Mouse (Mus musculus): Measurements from ENCODE around the gene Cdr2l. TPM values are rescaled to one million over a fixed set of nuclear protein-coding genes. Genes with fewer than 3 reads are reported as not detected.

Cdr2l gene
- polyA plus RNA-seq, 1 experiment from 2014 or later: 6.6 TPM

DNA sequence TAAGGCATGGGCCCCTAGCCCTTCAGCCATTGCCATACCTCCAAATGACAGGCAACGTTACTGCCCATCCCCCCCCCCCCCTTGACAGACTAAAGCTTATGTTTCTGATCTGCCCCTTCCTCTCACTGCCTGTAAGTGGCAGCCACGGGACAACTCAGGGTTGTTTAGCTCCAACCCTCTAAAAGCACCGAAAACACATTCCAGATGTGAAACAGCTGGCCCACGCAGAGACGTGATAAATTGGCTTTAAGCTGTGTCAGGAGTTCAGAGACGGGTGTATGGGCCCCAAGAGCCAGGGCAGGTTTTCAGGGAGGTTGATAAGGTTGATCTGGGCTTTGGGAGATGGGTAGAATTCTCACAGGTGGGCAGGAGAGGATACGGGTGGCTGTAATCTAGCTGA, 36.2 kb upstream of the Cdr2l start:
- H3K4me3 ChIP-seq (replicated peaks; ENCODE audit: low read length): no peak overlapping the region
- H3K9me3 ChIP-seq (replicated peaks; ENCODE audit: control insufficient read depth, low read length): no peaks in the 10 kb centered on the region
- 19% methylated on average over 7 of the region's 7 CpGs for WGBS
- no peaks in the 10 kb centered on the region for H3K36me3 ChIP-seq (ENCODE audit: control insufficient read depth, insufficient read depth, low read length)
- ATAC-seq (ENCODE audit: insufficient read depth, low FRiP score): no peak
- H3K4me2 ChIP-seq (ENCODE audit: low read depth, low read length): no peak overlapping the region
- no peak overlapping the region for H3K9ac ChIP-seq (ENCODE audit: low read length)
- no peak overlapping the region for H3K27ac ChIP-seq (ENCODE audit: low read length)
- H3K27me3 ChIP-seq (ENCODE audit: control insufficient read depth, insufficient read depth, low read length): no peaks in the 10 kb centered on the region; the same call in 1 of the 2 replicates
- peaks cover 25% of the 10 kb centered on the region for H3K4me1 ChIP-seq (ENCODE audit: control insufficient read depth, insufficient read depth, low read length)

- ATAC-seq (ENCODE audit: insufficient read depth, low FRiP score): no peak; the same call in 1 of the 2 replicates
- Histone ChIP-seq H3K9ac (ENCODE audit: low read length) (no peak overlapping the region), H3K4me1 (ENCODE audit: control insufficient read depth, insufficient read depth, low read length) (peaks cover 25% of the 10 kb centered on the region), H3K27me3 (ENCODE audit: control insufficient read depth, insufficient read depth, low read length) (no peaks in the 10 kb centered on the region; the same call in 1 of the 2 replicates), H3K4me2 (ENCODE audit: low read depth, low read length) (no peak overlapping the region), H3K36me3 (ENCODE audit: control insufficient read depth, insufficient read depth, low read length) (no peaks in the 10 kb centered on the region), H3K9me3 (replicated peaks; ENCODE audit: control insufficient read depth, low read length) (no peaks in the 10 kb centered on the region), H3K4me3 (replicated peaks; ENCODE audit: low read length) (no peak overlapping the region), H3K27ac (ENCODE audit: low read length) (no peak overlapping the region; the same call in 1 of the 2 replicates)
- 43% methylated on average over 17 of the region's 17 CpGs for WGBS
These were observed 33.0 kb upstream of the Cdr2l start for GRCm38 (mm10) chr11:115348681-115349248.

GRCm38 (mm10) chr11:115349976-115350375, 31.7 kb upstream of the Cdr2l start:
- Histone ChIP-seq H3K4me3 (replicated peaks; ENCODE audit: low read length) (no peak overlapping the region), H3K27me3 (ENCODE audit: control insufficient read depth, insufficient read depth, low read length) (no peaks in the 10 kb centered on the region), H3K9me3 (replicated peaks; ENCODE audit: control insufficient read depth, low read length) (no peaks in the 10 kb centered on the region), H3K36me3 (ENCODE audit: control insufficient read depth, insufficient read depth, low read length) (no peaks in the 10 kb centered on the region), H3K4me1 (ENCODE audit: control insufficient read depth, insufficient read depth, low read length) (peaks cover 25% of the 10 kb centered on the region), H3K4me2 (ENCODE audit: low read depth, low read length) (no peak overlapping the region), H3K9ac (ENCODE audit: low read length) (no peak overlapping the region), H3K27ac (ENCODE audit: low read length) (no peak overlapping the region)
- WGBS: 27% methylated on average over 4 of the region's 4 CpGs
- no peak for ATAC-seq (ENCODE audit: insufficient read depth, low FRiP score)

GRCm38 (mm10) chr11:115353375-115353774, 28.3 kb upstream of the Cdr2l start:
- WGBS: 83% methylated on average over 5 of the region's 5 CpGs
- no peaks in the 10 kb centered on the region for H3K27me3 ChIP-seq (ENCODE audit: control insufficient read depth, insufficient read depth, low read length)
- no peak overlapping the region for H3K9ac ChIP-seq (ENCODE audit: low read length)
- no peaks in the 10 kb centered on the region for H3K36me3 ChIP-seq (ENCODE audit: control insufficient read depth, insufficient read depth, low read length)
- no peaks in the 10 kb centered on the region for H3K4me1 ChIP-seq (ENCODE audit: control insufficient read depth, insufficient read depth, low read length)
- H3K27ac ChIP-seq (ENCODE audit: low read length): no peak overlapping the region
- H3K4me2 ChIP-seq (ENCODE audit: low read depth, low read length): no peak overlapping the region
- no peak overlapping the region for H3K4me3 ChIP-seq (replicated peaks; ENCODE audit: low read length)
- no peak for ATAC-seq (ENCODE audit: insufficient read depth, low FRiP score)
- no peaks in the 10 kb centered on the region for H3K9me3 ChIP-seq (replicated peaks; ENCODE audit: control insufficient read depth, low read length)

- Histone ChIP-seq H3K4me2 (ENCODE audit: low read depth, low read length) (no peak overlapping the region), H3K27ac (ENCODE audit: low read length) (no peak overlapping the region), H3K4me1 (ENCODE audit: control insufficient read depth, insufficient read depth, low read length) (peaks cover 7% of the 10 kb centered on the region; the same call in 1 of the 2 replicates), H3K27me3 (ENCODE audit: control insufficient read depth, insufficient read depth, low read length) (no peaks in the 10 kb centered on the region), H3K4me3 (replicated peaks; ENCODE audit: low read length) (no peak overlapping the region), H3K9me3 (replicated peaks; ENCODE audit: control insufficient read depth, low read length) (no peaks in the 10 kb centered on the region), H3K36me3 (ENCODE audit: control insufficient read depth, insufficient read depth, low read length) (no peaks in the 10 kb centered on the region), H3K9ac (ENCODE audit: low read length) (no peak overlapping the region)
- 10% methylated on average over 8 of the region's 8 CpGs for WGBS
- ATAC-seq (ENCODE audit: insufficient read depth, low FRiP score): 0 out of 2 replicates have a peak, but pooled peaks have one; percentile 18
These were observed 27.5 kb upstream of the Cdr2l start for GRCm38 (mm10) chr11:115354183-115354582.

DNA sequence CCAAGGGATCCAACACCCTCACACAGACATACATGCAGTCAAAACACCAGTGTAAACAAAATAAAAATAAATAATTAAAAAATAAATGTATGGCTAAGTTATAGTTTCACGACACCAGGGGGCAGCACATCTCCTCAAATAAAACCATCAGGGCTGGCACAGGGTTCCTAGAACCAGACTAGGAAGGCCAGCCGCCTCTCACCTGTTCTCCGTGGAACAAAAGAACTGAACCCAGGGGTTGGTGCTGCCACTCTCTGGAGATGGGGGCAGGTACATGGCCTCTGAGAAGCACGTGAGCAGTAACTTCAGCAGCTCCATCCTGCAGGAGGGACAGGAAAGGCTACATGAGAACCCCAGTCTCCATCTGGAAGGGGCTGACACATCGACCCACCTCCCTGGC, 23.2 kb upstream of the Cdr2l start:
- H3K36me3 ChIP-seq (ENCODE audit: control insufficient read depth, insufficient read depth, low read length): no peaks in the 10 kb centered on the region
- WGBS: 17% methylated on average over 5 of the region's 5 CpGs
- H3K9me3 ChIP-seq (replicated peaks; ENCODE audit: control insufficient read depth, low read length): no peaks in the 10 kb centered on the region
- peak; percentile 35; the same call in 1 of the 2 replicates for ATAC-seq (ENCODE audit: insufficient read depth, low FRiP score)
- no peak overlapping the region for H3K4me2 ChIP-seq (ENCODE audit: low read depth, low read length)
- H3K27me3 ChIP-seq (ENCODE audit: control insufficient read depth, insufficient read depth, low read length): no peaks in the 10 kb centered on the region
- peaks cover 13% of the 10 kb centered on the region for H3K4me1 ChIP-seq (ENCODE audit: control insufficient read depth, insufficient read depth, low read length)
- H3K27ac ChIP-seq (ENCODE audit: low read length): peak overlapping the region; percentile 71; the same call in 1 of the 2 replicates
- no peak overlapping the region for H3K4me3 ChIP-seq (replicated peaks; ENCODE audit: low read length)
- H3K9ac ChIP-seq (ENCODE audit: low read length): 0 out of 2 replicates have a peak overlapping the region, but pooled peaks have one; percentile 5

GRCm38 (mm10) chr11:115359293-115359692, 22.4 kb upstream of the Cdr2l start:
- Histone ChIP-seq H3K27ac (ENCODE audit: low read length) (peak overlapping the region; percentile 71), H3K9ac (ENCODE audit: low read length) (peak overlapping the region; percentile 42; the same call in 1 of the 2 replicates), H3K27me3 (ENCODE audit: control insufficient read depth, insufficient read depth, low read length) (no peaks in the 10 kb centered on the region), H3K4me1 (ENCODE audit: control insufficient read depth, insufficient read depth, low read length) (peaks cover 20% of the 10 kb centered on the region), H3K4me3 (replicated peaks; ENCODE audit: low read length) (no peak overlapping the region), H3K9me3 (replicated peaks; ENCODE audit: control insufficient read depth, low read length) (no peaks in the 10 kb centered on the region), H3K36me3 (ENCODE audit: control insufficient read depth, insufficient read depth, low read length) (no peaks in the 10 kb centered on the region), H3K4me2 (ENCODE audit: low read depth, low read length) (no peak overlapping the region)
- peak; percentile 30; the same call in 1 of the 2 replicates for ATAC-seq (ENCODE audit: insufficient read depth, low FRiP score)
- WGBS: 39% methylated on average over 3 of the region's 3 CpGs

GRCm38 (mm10) chr11:115359726-115360125, 22.0 kb upstream of the Cdr2l start:
- H3K9ac ChIP-seq (ENCODE audit: low read length): peak overlapping the region; percentile 42; the same call in 1 of the 2 replicates
- H3K9me3 ChIP-seq (replicated peaks; ENCODE audit: control insufficient read depth, low read length): no peaks in the 10 kb centered on the region
- no peaks in the 10 kb centered on the region for H3K36me3 ChIP-seq (ENCODE audit: control insufficient read depth, insufficient read depth, low read length)
- no peaks in the 10 kb centered on the region for H3K27me3 ChIP-seq (ENCODE audit: control insufficient read depth, insufficient read depth, low read length)
- peaks cover 23% of the 10 kb centered on the region for H3K4me1 ChIP-seq (ENCODE audit: control insufficient read depth, insufficient read depth, low read length)
- peak overlapping the region; percentile 71 for H3K27ac ChIP-seq (ENCODE audit: low read length)
- 61% methylated on average over 6 of the region's 6 CpGs for WGBS
- no peak for ATAC-seq (ENCODE audit: insufficient read depth, low FRiP score)
- H3K4me3 ChIP-seq (replicated peaks; ENCODE audit: low read length): no peak overlapping the region
- H3K4me2 ChIP-seq (ENCODE audit: low read depth, low read length): no peak overlapping the region

DNA sequence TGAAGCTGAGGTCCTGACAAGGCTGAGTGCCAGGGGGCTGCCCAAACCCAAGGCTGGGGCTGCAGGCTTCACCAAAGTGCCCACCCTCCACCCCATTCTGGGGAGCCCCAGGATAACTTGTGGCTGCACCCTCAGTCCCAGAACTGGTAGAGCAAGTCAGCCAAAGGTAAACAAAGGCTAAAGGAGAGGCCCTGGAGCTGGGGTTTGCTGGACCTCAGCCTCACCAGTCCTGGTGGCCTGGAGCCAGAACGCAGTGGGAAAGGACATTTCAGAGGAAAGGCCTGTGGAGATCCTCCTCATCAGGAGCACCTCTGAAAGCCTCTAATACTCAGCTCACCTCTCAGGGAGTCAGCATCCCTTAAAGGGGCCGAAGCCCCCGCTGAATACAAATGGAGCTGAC, 17.6 kb upstream of the Cdr2l start:
- Histone ChIP-seq H3K36me3 (ENCODE audit: control insufficient read depth, insufficient read depth, low read length) (no peaks in the 10 kb centered on the region), H3K4me2 (ENCODE audit: low read depth, low read length) (peak overlapping the region; percentile 29; the same call in 1 of the 2 replicates), H3K9ac (ENCODE audit: low read length) (peak overlapping the region; percentile 9), H3K27me3 (ENCODE audit: control insufficient read depth, insufficient read depth, low read length) (peaks cover 15% of the 10 kb centered on the region), H3K9me3 (replicated peaks; ENCODE audit: control insufficient read depth, low read length) (no peaks in the 10 kb centered on the region), H3K4me1 (ENCODE audit: control insufficient read depth, insufficient read depth, low read length) (peaks cover 39% of the 10 kb centered on the region), H3K27ac (ENCODE audit: low read length) (peak overlapping the region; percentile 80), H3K4me3 (replicated peaks; ENCODE audit: low read length) (no peak overlapping the region)
- ATAC-seq (ENCODE audit: insufficient read depth, low FRiP score): peak; percentile 34; the same call in 1 of the 2 replicates
- WGBS: 72% methylated on average over 3 of the region's 3 CpGs

Measured in stomach, embryonic 16.5 days (tissue).